Mouse (Mus musculus) midbrain, embryonic 14.5 days (tissue): ENCODE results near the gene Lysmd3. TPM values are rescaled to one million over a fixed set of nuclear protein-coding genes. Genes with fewer than 3 reads are reported as not detected.

ENCODE experiments used
- ATAC-seq: fragments of 200-750 bp; cut with Nextera tagmentation; 2 replicates; pipeline ENCODE4 v1.8.0; 2017; ENCODE audit warnings: moderate number of reproducible peaks, moderate library complexity; ENCODE audit not compliant: low FRiP score, low TSS enrichment
- DNase-seq: peaks from one replicate; pipeline ENCODE4 v3.0.0-alpha.2; 2015
- H3K27ac ChIP-seq: fragments of 300-500 bp; sonication (generic); replicated peaks from 2 replicates; pipeline ENCODE4 v1.5.1; 2014; ENCODE audit warnings: mild to moderate bottlenecking, low read depth, low read length, moderate library complexity
- H3K27me3 ChIP-seq: fragments of 300-500 bp; sonication (generic); 2 replicates; pipeline ENCODE4 v1.6.1; 2014; ENCODE audit warnings: low read length, control low read depth, mixed read lengths; ENCODE audit not compliant: control insufficient read depth, insufficient read depth
- H3K36me3 ChIP-seq: fragments of 300-500 bp; sonication (generic); 2 replicates; pipeline ENCODE4 v1.6.1; 2014; ENCODE audit warnings: low read length, control low read depth; ENCODE audit not compliant: control insufficient read depth, insufficient read depth
- H3K4me1 ChIP-seq: fragments of 300-500 bp; sonication (generic); 2 replicates; pipeline ENCODE4 v1.6.1; 2014; ENCODE audit warnings: mild to moderate bottlenecking, antibody characterized with exemption, low read length, control low read depth; ENCODE audit not compliant: control insufficient read depth, insufficient read depth
- H3K4me2 ChIP-seq: fragments of 300-500 bp; sonication (generic); 2 replicates; pipeline ENCODE4 v1.6.1; 2014; ENCODE audit warnings: mild to moderate bottlenecking, low read length, moderate library complexity
- H3K4me3 ChIP-seq: fragments of 300-500 bp; sonication (generic); replicated peaks from 2 replicates; pipeline ENCODE4 v1.5.1; 2014; ENCODE audit warnings: low read depth, low read length
- H3K9ac ChIP-seq: fragments of 300-500 bp; sonication (generic); replicated peaks from 2 replicates; pipeline ENCODE4 v1.6.1; 2014; ENCODE audit warnings: mild to moderate bottlenecking, low read length, moderate library complexity
- H3K9me3 ChIP-seq: fragments of 300-500 bp; sonication (generic); 2 replicates; pipeline ENCODE4 v1.6.1; 2016; ENCODE audit warnings: low read length, control low read depth, mixed read lengths; ENCODE audit not compliant: control insufficient read depth
- WGBS: fragments of 180-500 bp; shearing (Covaris S2); extraction: QIAGEN DNeasy Blood & Tissue Kit; methylation state at CpG from one replicate; pipeline ENCODE4 v1.1.7; 2014; 5-methylcytosine and 5-hydroxymethylcytosine counted together
- polyA plus RNA-seq: library from polyadenylated mRNA; unstranded; fragments of >200 nt; fragmentation: Nextera tagmentation; extraction: Ambion mirVana; gene quantifications from 2 replicates; pipeline ENCODE4 v1.2.1, GENCODE M21; 2014

The Lysmd3 gene
- polyA plus RNA-seq, 1 experiment from 2014 or later, result 25.8 TPM

DNA sequence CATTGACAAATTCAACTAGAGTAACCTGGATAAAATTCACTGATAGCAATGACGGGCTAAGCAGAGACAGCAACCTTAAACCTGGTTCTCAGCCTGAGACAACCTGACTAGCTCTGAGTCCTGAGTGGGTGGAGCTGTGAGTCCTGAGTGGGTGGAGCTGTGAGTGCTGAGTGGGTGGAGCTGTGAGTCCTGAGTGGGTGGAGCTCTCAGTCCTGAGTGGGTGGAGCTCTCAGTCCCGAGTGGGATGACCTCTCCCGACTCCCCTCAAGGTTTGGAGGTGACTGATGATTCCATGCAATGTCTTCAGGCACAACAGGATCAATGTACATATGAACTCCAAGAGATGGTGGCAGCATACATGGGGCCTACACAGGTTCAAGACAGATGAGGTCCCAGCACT lies 32.1 kb downstream of the Lysmd3 start:
- Histone ChIP-seq H3K27ac (no peak overlapping the region), H3K4me3 (no peak overlapping the region), H3K9me3 (no peaks in the 10 kb centered on the region), H3K4me1 (no peaks in the 10 kb centered on the region), H3K27me3 (no peaks in the 10 kb centered on the region), H3K9ac (no peak overlapping the region), H3K36me3 (no peaks in the 10 kb centered on the region), H3K4me2 (no peak overlapping the region)
- no peak for DNase-seq
- WGBS, result 95% methylated on average over 3 of the region's 3 CpGs
- ATAC-seq, result no peak; the same call in 1 of the 2 replicates

DNA sequence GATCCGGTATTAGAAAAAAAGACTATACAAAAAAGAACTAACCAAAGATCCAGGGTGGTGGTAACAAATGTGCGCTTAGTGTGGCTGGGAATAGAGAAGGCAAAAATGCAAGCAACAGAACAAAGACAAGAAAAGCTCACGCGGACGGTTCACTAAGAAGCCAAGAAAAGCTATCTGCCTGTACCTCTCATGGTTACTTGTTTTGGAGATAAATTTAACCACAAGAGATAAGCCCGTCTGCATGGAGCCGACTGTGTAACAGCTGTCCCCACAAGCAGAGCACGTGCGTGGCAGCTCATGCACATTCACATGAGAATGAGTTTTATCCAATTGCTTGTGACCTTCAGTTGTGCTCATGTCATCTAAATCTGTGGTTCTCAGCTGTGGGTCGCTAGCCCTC lies 33.0 kb downstream of the Lysmd3 start:
- Histone ChIP-seq H3K27me3 (no peaks in the 10 kb centered on the region), H3K4me2 (no peak overlapping the region), H3K4me1 (no peaks in the 10 kb centered on the region), H3K9me3 (no peaks in the 10 kb centered on the region), H3K9ac (no peak overlapping the region), H3K27ac (no peak overlapping the region), H3K4me3 (no peak overlapping the region), H3K36me3 (no peaks in the 10 kb centered on the region)
- DNase-seq (no peak), ATAC-seq (no peak)
- WGBS, result 82% methylated on average over 10 of the region's 10 CpGs

GRCm38 (mm10) chr13:81691606-81692005 lies 34.1 kb downstream of the Lysmd3 start:
- H3K4me1 ChIP-seq, result no peaks in the 10 kb centered on the region
- no peak overlapping the region for H3K9ac ChIP-seq
- WGBS, result 48% methylated on average over 9 of the region's 9 CpGs
- DNase-seq (peak; percentile 60), ATAC-seq (peak; percentile 34)
- H3K4me2 ChIP-seq, result no peak overlapping the region
- H3K36me3 ChIP-seq, result no peaks in the 10 kb centered on the region
- no peaks in the 10 kb centered on the region for H3K27me3 ChIP-seq
- H3K27ac ChIP-seq, result no peak overlapping the region
- H3K4me3 ChIP-seq, result no peak overlapping the region
- H3K9me3 ChIP-seq, result no peaks in the 10 kb centered on the region

DNA sequence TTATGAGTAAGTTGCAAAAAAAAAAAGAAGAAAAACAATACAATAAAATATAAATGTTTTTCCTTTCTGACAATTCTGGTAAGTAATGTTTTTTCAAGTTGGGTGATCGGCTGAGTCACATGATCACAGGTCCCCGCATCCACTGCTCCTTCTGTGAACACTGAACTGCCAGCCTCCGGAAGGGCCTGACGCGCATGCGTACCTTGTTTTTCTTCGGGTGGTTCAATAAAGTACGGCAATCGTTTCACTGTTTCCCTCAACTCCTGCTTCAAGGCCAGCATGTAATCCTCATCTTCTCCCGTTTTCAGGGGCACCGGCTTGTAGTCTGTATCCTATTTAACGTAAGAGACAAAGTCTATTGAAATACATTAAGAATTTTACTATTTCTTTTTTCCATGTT lies 37.0 kb downstream of the Lysmd3 start:
- H3K9ac ChIP-seq, result no peak overlapping the region
- H3K4me3 ChIP-seq, result no peak overlapping the region
- H3K36me3 ChIP-seq, result no peaks in the 10 kb centered on the region
- ATAC-seq (no peak), DNase-seq (no peak)
- H3K4me2 ChIP-seq, result no peak overlapping the region
- no peaks in the 10 kb centered on the region for H3K4me1 ChIP-seq
- H3K27ac ChIP-seq, result no peak overlapping the region
- no peaks in the 10 kb centered on the region for H3K27me3 ChIP-seq
- WGBS, result 94% methylated on average over 12 of the region's 12 CpGs
- no peaks in the 10 kb centered on the region for H3K9me3 ChIP-seq

GRCm38 (mm10) chr13:81703148-81703547 lies 45.7 kb downstream of the Lysmd3 start:
- Histone ChIP-seq H3K4me3 (no peak overlapping the region), H3K9me3 (no peaks in the 10 kb centered on the region), H3K4me2 (no peak overlapping the region), H3K9ac (no peak overlapping the region), H3K36me3 (no peaks in the 10 kb centered on the region), H3K27ac (no peak overlapping the region), H3K27me3 (no peaks in the 10 kb centered on the region), H3K4me1 (no peaks in the 10 kb centered on the region)
- DNase-seq (no peak), ATAC-seq (no peak)
- 80% methylated on average over 7 of the region's 7 CpGs for WGBS

DNA sequence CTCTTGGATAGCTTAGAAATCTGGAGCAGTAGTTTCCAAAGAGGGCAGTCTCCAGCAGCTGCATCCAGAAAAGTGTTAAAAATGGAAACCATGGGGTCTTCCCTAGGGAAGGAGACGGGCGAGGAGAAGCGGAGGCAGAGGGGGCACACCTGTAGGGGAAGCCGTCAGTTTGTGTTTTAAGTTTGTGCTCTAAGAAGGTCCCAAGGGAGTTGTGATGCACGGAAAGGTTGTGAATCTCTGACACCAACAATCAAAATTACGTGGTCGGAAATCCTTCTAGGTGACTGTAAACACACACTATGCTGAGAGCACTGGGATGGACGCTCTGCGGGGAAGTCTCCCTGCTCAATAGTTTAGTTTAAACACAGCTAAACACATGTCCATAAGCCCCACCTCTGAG lies 46.2 kb downstream of the Lysmd3 start:
- no peak for DNase-seq
- WGBS, result 83% methylated on average over 9 of the region's 9 CpGs
- no peak for ATAC-seq

GRCm38 (mm10) chr13:81706311-81706710 lies 48.8 kb downstream of the Lysmd3 start:
- H3K27me3 ChIP-seq, result no peaks in the 10 kb centered on the region
- no peak overlapping the region for H3K9ac ChIP-seq
- DNase-seq, result no peak
- H3K4me2 ChIP-seq, result no peak overlapping the region
- H3K9me3 ChIP-seq, result no peaks in the 10 kb centered on the region
- no peak for ATAC-seq
- 98% methylated on average over 5 of the region's 5 CpGs for WGBS
- no peak overlapping the region for H3K4me3 ChIP-seq
- H3K27ac ChIP-seq, result no peak overlapping the region
- H3K36me3 ChIP-seq, result no peaks in the 10 kb centered on the region
- no peaks in the 10 kb centered on the region for H3K4me1 ChIP-seq

More for the DNA sequence above, 46.2 kb downstream of the Lysmd3 start:
- Histone ChIP-seq H3K9ac (no peak overlapping the region), H3K27ac (no peak overlapping the region), H3K36me3 (no peaks in the 10 kb centered on the region), H3K4me2 (no peak overlapping the region), H3K9me3 (no peaks in the 10 kb centered on the region), H3K4me1 (no peaks in the 10 kb centered on the region), H3K4me3 (no peak overlapping the region), H3K27me3 (no peaks in the 10 kb centered on the region)

DNA sequence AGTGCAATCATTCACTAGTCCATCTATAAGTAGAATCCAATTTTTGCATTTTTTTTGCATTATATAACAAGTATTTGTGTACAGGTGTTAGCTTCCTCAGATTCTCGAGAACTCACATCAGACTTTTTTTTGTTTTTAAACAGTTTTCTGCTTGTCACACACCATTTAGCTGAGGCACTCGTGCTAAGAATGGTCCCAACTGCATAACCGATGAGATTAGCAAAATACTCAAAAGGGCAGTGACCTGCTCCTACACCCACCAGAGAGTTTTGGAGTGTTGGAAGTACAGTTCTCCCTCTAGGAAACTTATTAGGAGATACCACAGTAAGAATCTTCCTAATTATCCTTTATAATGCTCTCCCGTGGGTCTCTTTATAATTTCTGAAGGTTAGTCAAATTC lies 52.3 kb downstream of the Lysmd3 start:
- no peaks in the 10 kb centered on the region for H3K9me3 ChIP-seq
- H3K9ac ChIP-seq, result no peak overlapping the region
- H3K4me2 ChIP-seq, result peak overlapping the region; percentile 92
- no peak for ATAC-seq
- no peak for DNase-seq
- peak overlapping the region; percentile 86 for H3K4me3 ChIP-seq
- H3K36me3 ChIP-seq, result no peaks in the 10 kb centered on the region
- H3K4me1 ChIP-seq, result peaks cover 7% of the 10 kb centered on the region; the same call in 1 of the 2 replicates
- H3K27me3 ChIP-seq, result no peaks in the 10 kb centered on the region
- 13% methylated on average over 4 of the region's 4 CpGs for WGBS
- H3K27ac ChIP-seq, result no peak overlapping the region

GRCm38 (mm10) chr13:81710266-81710665 lies 52.8 kb downstream of the Lysmd3 start:
- no peaks in the 10 kb centered on the region for H3K27me3 ChIP-seq
- peak overlapping the region; percentile 74 for H3K9ac ChIP-seq
- peak overlapping the region; percentile 92 for H3K4me2 ChIP-seq
- no peak overlapping the region for H3K27ac ChIP-seq
- under 1% methylated on average over 7 of the region's 7 CpGs for WGBS
- H3K4me1 ChIP-seq, result peaks cover 7% of the 10 kb centered on the region; the same call in 1 of the 2 replicates
- no peak for ATAC-seq
- no peaks in the 10 kb centered on the region for H3K9me3 ChIP-seq
- no peak for DNase-seq
- H3K36me3 ChIP-seq, result no peaks in the 10 kb centered on the region
- H3K4me3 ChIP-seq, result peak overlapping the region; percentile 86
